Mouse (Mus musculus) heart, adult 9 months (tissue): ENCODE results near the gene Gm21987.
A peak's percentile ranks its signal among the peaks of the same experiment; 100 is the strongest.
"Not testable (repeated sequence)": the region's sequence is repeated elsewhere in the genome, so short reads cannot be mapped to it uniquely, and the experiment has no call there.

Experiments
- DNase-seq, 2 experiments: peaks; one replicate each; pipeline ENCODE4 v3.0.0; 2022; ENCODE audit warnings: low spot score in 2 of 2

The Gm21987 gene

DNA sequence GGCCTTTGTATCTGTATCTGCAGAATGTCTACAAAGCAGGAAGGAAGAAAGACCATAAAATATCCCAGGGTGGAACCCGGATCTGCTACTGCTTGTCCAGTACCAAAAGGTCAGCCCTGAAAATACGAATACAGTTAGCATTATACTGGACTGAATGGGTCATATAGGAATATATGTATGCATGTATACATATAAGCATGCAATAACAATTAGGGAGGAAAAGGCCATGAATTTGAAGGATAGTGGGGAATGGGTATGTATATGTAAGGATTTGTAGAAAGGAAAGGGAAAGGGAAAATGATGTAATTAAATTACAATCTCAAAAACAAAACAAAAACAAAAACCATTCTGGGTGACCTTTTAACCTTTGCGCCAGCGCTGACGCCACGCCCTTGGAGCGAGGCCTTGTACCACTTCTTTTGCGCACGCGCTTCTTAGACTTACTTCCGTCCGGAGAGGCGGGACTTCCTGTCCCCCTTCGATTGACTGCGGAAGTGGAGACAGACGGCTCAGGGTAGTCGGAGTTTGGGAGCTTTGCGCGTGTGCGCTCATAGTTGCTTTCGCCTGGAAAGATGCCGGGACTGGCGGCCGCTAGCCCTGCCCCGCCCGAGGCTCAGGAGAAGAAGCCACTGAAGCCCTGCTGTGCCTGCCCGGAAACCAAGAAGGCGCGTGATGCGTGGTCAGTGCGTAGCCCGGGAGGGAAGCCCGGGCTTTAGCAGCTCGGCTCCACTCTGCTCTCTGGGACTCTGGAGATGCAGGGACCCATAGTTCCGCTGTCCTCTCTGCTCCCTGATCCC, at the start of gene Gm21987, which contains the start of gene Cox17:
Gene Gm21987 (plus strand): TSS at position 512 of the 797 bp plus-strand sequence.
Gene Cox17 (plus strand): TSS at position 463 of the 797 bp plus-strand sequence.
- DNase-seq = peak; percentile 97

DNA sequence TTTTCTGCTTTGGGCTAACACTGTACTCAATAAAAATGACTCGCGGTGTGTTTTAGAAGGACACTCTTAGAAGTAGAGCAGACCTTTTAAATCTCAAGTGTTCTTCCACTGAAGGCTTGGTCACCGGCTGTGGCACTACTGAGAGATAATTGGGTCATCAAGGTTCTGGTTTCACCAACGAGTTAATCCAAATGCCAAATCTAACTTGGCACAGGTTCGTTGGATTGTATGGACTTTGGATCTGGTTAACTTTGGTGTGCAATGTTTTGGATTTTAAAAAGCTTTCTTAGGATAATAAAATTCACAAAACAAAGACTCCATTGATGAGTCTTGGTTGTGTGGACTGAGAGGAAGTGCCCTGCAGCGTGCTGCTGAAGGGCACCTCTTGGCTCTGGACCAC, 48.4 kb upstream of the Gm21987 start:
- no peak for DNase-seq

DNA sequence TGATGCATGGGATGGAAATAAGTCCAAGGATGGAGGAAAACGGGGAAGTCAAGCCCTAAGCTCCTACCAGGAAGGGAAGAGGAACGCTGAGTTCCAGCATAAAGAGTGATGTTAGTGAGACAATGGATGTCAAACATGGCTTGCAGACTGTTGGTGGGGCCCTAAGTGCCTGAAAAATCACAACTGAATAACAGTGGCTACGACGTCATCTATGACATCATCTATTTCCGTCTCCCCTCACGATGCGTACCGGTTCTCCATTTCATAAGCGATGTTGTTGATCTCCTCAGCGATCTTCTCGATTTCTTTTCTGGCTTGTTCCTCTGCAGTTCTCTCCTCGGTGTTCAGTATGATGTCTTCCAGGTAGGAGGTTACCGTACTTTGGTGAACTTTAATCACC, 44.5 kb upstream of the Gm21987 start:
- DNase-seq = no peak

DNA sequence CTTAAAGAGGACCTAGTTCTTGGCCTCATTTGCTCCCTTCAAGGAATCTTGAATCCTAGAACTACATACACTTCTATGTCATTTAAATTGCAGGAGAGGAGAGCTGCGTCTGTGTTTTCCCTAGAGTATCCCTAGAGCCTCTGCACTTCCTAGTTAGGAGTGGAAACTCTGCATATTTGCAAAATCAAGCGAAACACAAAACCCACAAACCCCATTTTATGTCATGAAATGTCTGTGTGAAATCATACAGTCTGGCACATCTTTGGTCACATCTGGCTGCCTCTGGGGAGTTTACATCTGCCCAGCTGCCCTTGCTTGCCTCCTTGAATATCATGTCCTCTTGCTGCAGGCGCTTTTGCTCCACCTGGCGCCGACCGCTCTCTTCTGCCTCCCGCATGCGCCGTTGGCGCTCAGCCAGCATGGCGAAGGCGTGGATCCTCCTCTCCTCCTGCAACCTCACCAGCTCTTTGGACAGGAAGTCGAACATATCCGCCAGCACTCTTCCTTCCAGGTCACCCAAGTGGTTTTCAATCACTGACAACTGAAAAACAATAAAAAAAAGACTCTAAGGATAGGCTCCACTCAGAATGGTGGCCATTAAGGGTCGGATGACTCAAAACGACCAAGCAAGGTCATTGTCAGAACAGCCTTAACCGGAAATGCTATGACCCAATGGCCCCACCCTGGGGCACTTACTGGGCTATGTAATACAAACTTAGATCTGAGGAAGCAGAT, 42.2 kb upstream of the Gm21987 start:
- peak; percentile 6 to 12 for DNase-seq

DNA sequence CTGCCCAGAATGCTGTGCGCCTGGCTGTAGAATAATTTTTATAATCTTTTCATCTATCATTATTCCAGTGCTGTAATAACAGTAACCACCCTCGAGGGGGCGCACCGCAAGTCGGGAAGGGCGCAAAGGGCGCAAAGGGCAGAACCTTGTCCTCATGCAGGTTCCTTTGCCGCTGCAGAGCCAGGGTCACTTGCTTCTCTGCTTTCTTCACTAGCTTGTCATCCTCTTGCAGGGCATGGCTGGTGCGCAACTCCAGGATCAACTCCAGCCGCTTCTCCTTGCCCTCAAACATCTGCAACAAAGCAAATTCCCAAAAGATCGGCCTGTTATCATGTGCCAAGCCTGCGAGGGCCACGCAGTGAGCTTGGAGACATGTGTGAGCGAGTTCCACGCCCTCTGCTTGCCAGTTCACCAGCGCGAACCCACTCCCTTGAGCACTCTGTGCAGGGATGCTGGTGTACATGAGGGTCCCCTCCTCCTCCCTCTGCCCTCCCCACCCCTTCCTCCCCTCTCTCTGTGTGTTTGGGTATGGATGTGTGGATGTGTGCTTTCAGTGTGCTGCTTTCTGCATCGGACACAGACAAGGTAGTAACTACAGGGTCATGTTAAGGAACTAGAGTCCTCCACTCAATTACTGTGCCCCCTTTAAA, 40.1 kb upstream of the Gm21987 start:
- no peak for DNase-seq

DNA sequence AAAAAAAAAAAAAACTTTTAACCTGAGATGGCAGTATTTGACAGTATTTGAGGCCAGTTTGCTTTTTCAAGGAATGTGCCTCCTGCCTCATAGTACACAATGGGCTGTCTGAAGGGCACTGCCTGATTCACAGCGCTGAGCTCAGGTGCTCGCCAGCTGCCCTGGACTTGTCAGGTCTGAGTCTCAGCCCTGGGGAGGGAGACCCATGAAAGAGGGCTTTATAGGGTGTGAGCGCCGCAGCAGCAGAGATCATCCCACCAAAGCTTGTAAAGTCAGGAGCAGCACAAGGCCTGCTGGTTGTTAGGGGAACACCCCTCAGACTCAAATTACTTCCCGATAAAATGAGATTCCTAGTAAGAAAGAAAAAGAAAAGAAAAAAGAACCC, 39.6 kb upstream of the Gm21987 start:
- DNase-seq = no peak

DNA sequence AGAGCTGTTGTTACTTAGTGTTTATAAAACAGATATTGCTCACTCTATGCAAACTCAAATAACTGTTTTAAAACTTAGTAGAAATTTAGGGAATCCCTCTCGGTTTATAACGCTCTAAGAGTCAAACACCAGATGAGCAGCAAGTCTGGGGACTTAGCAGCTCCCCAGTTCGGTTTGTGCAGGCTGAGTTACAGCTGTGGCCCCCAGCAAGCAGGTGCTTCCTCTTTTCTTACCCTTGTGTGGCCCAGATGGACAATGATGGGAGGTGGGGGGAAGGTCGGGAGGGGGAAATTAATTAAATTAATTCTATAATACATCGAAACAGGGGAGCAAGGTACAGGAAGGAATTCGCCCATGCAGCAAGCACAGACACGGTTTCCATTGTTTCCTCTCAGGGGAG, 39.2 kb upstream of the Gm21987 start:
- no peak for DNase-seq

DNA sequence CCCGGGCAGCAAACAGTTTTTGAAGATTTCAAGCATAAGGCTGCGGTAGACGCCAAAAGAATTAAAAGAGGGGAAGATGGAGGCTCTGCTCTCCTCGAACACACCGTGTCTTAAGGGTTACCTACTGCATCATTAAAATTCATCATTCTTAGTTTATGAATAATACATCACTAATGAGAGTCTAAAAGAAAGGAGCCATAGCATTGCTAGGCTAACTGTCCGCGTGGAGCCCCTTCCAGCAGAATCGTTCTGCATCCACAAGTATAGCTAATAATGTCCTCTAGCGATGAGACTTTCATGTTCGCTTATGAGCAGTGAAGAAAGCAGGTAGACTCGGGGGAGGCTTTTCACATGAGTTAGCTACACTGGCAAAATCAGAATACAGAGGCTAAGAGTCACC, 38.6 kb upstream of the Gm21987 start:
- DNase-seq = no peak

DNA sequence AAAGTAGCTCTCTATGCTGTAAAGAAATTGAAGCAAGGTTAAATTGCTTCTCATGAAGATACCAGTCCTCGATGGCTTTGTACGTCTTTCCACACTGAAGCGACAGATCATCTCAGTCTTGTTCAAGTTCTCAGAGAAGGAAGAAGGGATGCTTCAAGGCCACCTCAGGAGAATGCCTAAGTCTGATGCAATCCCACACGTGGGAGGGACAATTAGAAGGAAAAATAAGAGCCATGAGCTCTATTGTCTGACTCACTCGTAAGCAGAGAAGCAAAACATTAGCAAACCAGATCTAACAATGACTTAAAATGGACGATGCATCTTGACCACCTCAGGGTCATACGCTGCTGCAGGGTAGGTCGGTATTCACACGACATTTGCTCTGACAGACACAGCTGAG, 28.3 kb upstream of the Gm21987 start:
- no peak for DNase-seq

DNA sequence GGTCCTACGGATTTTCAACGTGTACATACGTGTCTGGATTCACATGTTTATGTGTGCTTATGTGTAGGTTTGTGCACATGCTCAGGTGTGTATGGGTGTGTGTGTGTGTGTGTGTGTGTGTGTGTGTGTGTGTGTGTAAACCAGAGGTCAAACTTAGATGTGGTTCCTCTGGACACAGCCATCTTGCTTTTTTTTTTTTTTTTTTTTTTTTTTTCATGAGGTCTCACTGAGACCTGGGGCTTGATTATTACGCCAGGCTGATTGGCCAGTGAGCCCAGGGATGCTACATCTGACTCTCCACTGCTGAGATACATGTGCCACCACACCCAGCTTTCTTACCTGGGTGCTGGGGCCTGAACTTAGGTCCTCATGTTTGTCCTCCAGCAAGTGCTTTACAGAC, 27.8 kb upstream of the Gm21987 start:
- no peak for DNase-seq

DNA sequence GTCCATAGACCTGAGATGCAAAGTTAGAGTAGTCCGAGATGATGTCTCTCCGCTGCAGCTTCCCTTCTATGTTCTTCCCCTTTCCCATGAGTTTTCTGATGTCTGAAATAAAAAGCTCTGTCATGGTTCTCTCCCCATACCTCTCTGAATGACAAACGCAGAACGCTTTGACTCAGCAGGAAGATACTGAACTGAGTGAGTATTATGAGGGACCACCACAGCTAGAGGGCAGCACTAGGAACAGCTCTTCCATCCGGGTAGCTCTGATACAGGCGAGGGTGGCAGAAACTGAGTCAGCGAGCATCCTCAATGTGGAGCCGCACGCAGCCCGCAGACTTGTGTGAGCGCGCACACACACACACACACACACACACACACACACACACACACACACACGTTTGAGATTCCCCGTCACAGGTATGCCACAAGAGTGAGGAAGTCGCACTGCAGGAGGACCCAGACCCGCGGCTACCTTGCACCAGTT, 25.3 kb upstream of the Gm21987 start:
- no peak for DNase-seq

DNA sequence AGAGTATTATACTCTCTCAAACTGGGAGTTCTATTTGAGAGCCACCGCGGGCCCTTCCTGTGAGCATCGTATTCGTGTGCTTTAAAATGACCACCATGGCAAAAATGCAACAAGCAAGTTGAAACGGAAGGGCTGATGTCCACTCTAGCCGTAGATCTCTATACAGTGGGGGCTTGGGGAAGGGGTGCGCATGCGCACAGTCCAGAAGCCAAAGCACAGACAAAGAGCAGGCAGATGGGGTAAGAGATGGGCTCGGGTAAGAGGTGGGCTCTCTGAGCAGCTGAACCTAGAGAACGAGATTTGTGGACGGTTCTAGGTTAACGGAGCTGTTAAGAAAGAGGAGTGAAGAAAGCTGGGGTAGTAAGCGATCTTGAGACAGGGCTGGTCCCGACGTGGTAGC, 22.5 kb upstream of the Gm21987 start:
- no peak for DNase-seq

DNA sequence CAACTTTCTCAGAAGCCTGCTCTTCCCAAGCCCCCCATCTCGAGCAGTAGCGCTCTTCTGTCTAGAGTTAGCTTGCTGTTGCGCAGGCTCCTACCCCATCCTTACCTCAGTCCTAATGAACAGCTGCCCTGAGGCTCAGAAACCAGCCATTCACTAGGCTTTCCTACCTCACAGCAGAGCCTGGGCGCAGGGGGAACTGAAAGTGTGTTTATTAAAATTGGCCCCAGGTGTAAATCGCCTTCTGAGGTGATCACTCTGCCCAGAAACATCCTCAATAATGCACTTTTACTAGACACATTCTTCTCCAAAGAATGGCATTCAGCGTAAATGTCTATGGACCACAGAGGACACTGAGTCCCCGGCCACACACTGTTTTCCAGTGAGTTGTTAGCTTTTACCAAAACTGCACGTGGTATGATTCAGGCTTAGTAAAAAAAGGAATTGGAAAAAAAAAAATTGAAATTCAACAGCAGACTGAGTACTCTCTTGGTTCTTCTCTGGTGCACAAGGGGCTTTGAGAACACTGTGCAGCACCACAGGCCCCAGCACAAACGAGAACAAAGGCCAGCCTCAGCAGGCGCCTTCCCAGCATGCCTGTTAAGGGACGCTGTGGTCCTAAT, 20.0 kb upstream of the Gm21987 start:
- DNase-seq = no peak

DNA sequence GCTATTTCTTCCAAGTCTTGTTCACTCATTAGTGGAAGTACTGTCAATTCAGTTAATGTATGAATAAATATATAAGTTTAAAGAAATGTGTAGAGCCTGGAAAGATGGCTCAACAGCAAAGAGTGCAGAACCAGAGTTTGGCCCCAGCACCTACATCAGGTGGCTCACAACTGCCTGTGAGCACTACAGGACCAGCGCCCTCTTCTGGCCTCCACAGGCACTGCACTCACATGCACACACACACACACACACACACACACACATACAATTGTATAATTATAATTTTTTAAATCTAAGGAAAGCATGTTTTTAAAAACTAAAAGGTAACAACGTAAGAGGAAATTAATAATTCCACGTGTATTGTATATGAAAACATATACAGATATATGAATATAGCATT, 17.5 kb upstream of the Gm21987 start:
- no peak for DNase-seq

DNA sequence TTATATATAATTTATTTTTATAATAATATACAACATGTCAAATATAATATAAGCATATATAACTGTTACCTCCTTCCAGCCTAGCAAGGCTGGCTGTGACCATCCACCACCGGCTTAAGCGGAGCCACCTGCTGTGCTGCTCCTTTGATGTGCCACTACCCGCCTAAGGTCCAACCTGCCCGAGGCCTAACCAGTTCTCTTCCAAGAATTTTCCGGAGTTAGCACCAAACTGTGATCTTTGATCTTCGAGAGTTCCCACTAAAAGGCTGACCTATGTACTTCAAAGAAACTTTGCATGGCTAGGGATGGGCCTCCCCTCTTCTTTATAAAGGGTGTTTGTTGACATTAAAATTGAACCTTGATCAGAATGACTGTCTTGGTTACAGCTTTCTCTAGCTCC, 12.4 kb upstream of the Gm21987 start:
- DNase-seq = no peak

DNA sequence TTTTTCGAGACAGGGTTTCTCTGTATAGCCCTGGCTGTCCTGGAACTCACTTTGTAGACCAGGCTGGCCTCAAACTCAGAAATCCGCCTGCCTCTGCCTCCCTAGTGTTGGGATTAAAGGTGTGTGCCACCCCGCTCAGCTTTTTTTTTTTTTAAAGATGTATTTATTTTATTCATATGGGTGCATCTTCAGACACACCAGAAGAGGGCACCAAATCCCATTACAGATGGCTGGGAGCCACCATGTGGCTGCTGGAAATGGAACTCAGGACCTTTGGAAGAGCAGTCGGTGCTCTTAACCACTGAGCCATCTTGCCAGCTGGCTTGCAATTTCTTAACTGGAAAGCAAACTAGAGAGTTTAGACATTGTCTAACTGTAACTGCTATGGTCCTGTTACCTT, 8.8 kb upstream of the Gm21987 start:
- not testable (repeated sequence) for DNase-seq

DNA sequence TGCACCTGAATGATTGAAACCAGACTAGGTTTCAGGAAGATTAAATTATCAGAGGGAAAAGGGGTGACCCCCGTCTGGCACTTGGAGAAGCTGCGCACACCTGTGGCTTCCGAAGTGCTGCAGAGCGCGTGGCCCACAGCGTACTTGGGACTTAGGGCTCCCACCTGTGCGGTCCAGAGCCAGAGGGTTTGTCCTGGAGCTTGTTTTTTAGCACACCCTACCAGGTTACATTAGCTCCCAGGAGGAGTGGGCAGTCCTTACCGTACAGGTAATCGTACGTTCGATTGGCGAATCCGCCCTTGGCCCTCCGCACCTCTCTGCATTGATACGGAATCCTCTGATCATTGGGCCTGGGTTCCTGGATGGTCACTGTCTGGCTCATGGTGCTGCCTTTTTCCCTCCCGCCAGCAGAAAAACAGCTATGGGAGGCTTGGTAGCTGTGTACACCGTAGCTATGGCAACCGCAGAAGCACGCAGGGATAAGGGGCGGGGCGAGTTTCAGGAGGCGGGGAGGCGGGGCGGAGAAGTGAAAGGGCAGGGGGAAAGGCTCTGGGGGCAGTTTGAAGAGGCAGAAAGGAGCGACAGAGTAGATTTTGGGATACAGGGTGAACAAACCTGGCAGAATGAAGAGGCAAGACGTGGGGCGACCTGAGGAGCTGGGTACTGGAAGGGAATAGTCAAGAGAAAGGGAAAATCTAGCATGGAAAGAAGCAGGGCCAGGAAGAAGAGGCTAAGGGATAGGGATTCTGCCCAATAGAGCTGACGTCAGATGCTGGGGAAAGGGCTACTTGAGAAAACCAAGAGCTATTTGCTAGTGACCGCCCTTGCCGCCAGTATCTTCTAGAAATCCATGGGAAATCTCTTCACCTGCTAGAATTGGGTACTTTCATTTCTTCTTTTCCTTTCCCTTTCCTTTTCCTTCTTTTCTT, 5.2 kb upstream of the Gm21987 start, which contains the start of gene Maats1:
Gene Maats1 (minus strand): TSS at position 748 of the 929 bp plus-strand sequence.
- DNase-seq = peak; percentile 66 to 80

DNA sequence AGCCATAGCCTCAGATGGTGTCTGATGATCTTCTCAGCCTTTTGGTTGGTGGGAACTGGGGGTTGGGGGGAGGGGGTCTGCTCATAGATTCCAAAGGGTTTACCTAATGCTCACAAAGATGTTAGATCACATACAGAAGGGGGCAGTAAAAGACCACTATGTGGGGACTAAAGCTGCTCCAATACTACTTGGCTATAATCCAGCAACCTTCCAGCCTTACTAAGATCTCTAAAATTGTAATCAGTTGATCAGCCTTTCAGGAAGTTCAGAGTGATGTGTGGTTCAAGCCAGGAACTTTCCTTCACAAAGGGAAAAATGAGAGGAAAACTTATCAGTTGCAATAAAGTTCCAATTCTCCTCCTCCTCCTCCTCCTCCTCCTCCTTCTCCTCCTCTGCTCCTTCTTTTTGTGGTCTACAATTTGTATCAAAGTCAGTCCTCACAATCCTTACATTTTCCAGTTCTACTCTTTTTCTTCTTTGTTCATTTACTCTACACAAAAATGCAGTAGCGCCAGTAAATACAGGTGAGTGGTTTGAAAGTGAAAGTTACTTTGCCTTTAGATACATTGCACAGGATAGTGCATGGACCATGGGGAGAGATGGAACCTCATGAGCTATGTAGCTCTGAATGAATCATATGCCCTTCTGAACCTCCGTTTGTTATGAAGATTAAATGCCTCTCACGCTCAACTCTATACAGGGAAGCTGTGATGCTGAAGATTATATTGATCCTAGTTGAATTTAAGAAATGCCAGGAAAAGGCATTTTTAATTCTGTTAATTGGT, 1.7 kb upstream of the Gm21987 start:
- DNase-seq = no peak

DNA sequence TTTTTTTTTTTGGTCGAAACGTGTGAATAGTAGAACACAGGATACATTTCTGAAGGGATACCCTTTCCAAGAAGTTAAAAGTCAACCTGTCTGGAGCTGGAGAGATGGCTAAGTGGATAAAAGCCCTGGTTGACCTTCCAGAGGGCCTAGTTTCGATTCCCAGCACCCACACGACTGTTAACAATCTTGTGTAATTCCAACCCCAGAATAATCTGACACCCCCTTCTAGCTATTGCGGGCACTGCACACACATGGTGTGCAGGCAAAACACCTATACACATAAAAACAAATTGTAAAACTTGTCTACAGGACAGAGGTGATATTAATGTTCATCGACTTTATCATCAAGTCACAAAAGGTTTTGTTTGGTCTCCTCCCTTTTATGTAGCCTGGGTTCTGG, 748 bp downstream of the Gm21987 start:
- no peak for DNase-seq

DNA sequence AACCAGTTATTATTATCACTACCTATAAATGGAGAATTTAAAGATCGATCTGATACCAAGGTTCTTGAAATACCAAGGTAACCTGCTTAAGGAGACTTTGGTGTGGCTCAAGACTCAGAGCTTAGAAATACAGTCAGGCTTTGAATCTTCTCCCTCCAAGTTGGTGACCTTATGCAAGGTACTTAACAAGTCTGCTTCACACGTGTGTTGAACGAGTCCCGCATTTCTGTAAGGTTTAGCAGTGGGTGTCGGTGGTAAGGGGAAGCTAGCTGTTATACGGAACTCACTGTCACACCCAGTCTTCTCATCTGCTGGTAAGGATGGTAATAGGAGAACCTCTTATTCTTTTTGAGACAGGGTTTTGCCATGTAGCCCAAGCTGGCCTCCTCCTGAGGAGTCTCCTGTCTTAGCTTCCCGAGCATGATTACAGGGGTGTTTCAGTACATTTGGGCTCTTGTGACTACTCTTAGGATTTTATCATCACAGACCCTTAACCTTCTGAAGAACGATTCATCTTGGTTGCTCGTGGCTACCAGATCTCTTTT, 1.4 kb downstream of the Gm21987 start:
- DNase-seq = no peak
